8 mouse cellular contexts compared by ENCODE assay signal in genomic region chr7:38227900-38228298, GRCm38 (mm10). TPM values are rescaled to one million over a fixed set of nuclear protein-coding genes. Genes with fewer than 3 reads are reported as not detected.
DNase-seq lines count a peak whose midpoint lies in the region; ATAC-seq and TF ChIP-seq lines count a peak whose summit lies in the region.

Gene Plekhf1, minus strand, starts transcription at chr7:38228016.

- intact Hi-C loops in heart, postnatal 25 days (cut with DNase I): loop anchor here (2.0 kb wide), 2 partner anchors 43 to 45 kb away; partner anchors contain the start of genes 1600014C10Rik and Pop4

- H3K9me3 ChIP-seq in G1E (replicated peaks): no peaks in the 10 kb centered on the region
- no peaks in the 10 kb centered on the region for H3K9me3 ChIP-seq in forebrain, embryonic 15.5 days
- no peaks in the 10 kb centered on the region for H3K9me3 ChIP-seq in liver, postnatal 0 days (ENCODE audit: low read length)
- no peaks in the 10 kb centered on the region for H3K9me3 ChIP-seq in neural tube, embryonic 13.5 days

- WGBS in forebrain, embryonic 15.5 days: under 1% methylated on average over 36 of the region's 36 CpGs
- under 1% methylated on average over 32 of the region's 36 CpGs for WGBS in liver, postnatal 0 days (ENCODE audit: insufficient replicate concordance)
- WGBS in neural tube, embryonic 13.5 days: under 1% methylated on average over 36 of the region's 36 CpGs

- ATAC-seq in G1E (ENCODE audit: extremely low read depth, insufficient number of reproducible peaks, low FRiP score, poor library complexity, severe bottlenecking): peak; percentile 97
- ATAC-seq in forebrain, embryonic 15.5 days (replicated peaks): peak; percentile 94
- peak; percentile 94 for ATAC-seq in liver, postnatal 0 days
- ATAC-seq in neural tube, embryonic 13.5 days (ENCODE audit: low read depth): peak; percentile 90

- no peaks in the 10 kb centered on the region for H3K36me3 ChIP-seq in G1E (replicated peaks)
- no peaks in the 10 kb centered on the region for H3K36me3 ChIP-seq in forebrain, embryonic 15.5 days
- no peaks in the 10 kb centered on the region for H3K36me3 ChIP-seq in liver, postnatal 0 days (replicated peaks; ENCODE audit: insufficient read depth, low read length)
- no peaks in the 10 kb centered on the region for H3K36me3 ChIP-seq in neural tube, embryonic 13.5 days

- peak within 1 kb of the TSS; percentile 15; the same call in 1 of the 2 replicates for H3K9ac ChIP-seq in forebrain, embryonic 15.5 days (replicated peaks)
- peak within 1 kb of the TSS; percentile 70 for H3K9ac ChIP-seq in liver, postnatal 0 days (replicated peaks)
- peak within 1 kb of the TSS; percentile 69 for H3K9ac ChIP-seq in neural tube, embryonic 13.5 days

- H3K27ac ChIP-seq in forebrain, embryonic 15.5 days (replicated peaks): no peak within 1 kb of the TSS
- H3K27ac ChIP-seq in liver, postnatal 0 days (ENCODE audit: low read depth): peak within 1 kb of the TSS; percentile 17
- H3K27ac ChIP-seq in neural tube, embryonic 13.5 days (replicated peaks): no peak within 1 kb of the TSS

- TF ChIP-seq CTCF in G1E (IDR thresholded peaks at IDR 0.05; ENCODE audit: low read depth, low read length): no peak
- no peak for TF ChIP-seq CTCF in liver, postnatal 0 days (IDR thresholded peaks at IDR 0.05; ENCODE audit: low read depth)

- peaks cover 6% of the 10 kb centered on the region; the same call in 1 of the 2 replicates for H3K27me3 ChIP-seq in G1E (ENCODE audit: insufficient read depth, low read length)
- H3K27me3 ChIP-seq in forebrain, embryonic 15.5 days: peaks cover 4% of the 10 kb centered on the region; the same call in 1 of the 2 replicates
- H3K27me3 ChIP-seq in liver, postnatal 0 days (ENCODE audit: insufficient read depth, low read length): no peaks in the 10 kb centered on the region
- H3K27me3 ChIP-seq in neural tube, embryonic 13.5 days: peaks cover 18% of the 10 kb centered on the region

- DNase-seq in G1E (ENCODE audit: low spot score): peak; percentile 77
- DNase-seq in cerebellum, adult 11-12 months: peak; percentile 95
- peak; percentile 92 for DNase-seq in heart, postnatal 25 days (ENCODE audit: low spot score)
- DNase-seq in layer of hippocampus, adult 11-12 months (ENCODE audit: low spot score): peak; percentile 87
- DNase-seq in liver, postnatal 0 days: peak; percentile 89
- DNase-seq in telencephalon, adult 2 months (ENCODE audit: low read depth, low spot score): peak; percentile 23

- peak within 1 kb of the TSS; percentile 73 for H3K4me3 ChIP-seq in G1E (ENCODE audit: low read depth, low read length)
- peak within 1 kb of the TSS; percentile 42 for H3K4me3 ChIP-seq in forebrain, embryonic 15.5 days
- peak within 1 kb of the TSS; percentile 64 for H3K4me3 ChIP-seq in liver, postnatal 0 days (ENCODE audit: low read depth, low read length)
- peak within 1 kb of the TSS; percentile 47 for H3K4me3 ChIP-seq in neural tube, embryonic 13.5 days

- peaks cover 21% of the 10 kb centered on the region for H3K4me1 ChIP-seq in G1E (ENCODE audit: insufficient read depth, low read depth, low read length)
- H3K4me1 ChIP-seq in forebrain, embryonic 15.5 days: peaks cover 11% of the 10 kb centered on the region
- peaks cover 10% of the 10 kb centered on the region for H3K4me1 ChIP-seq in liver, postnatal 0 days (ENCODE audit: insufficient read depth)
- H3K4me1 ChIP-seq in neural tube, embryonic 13.5 days (replicated peaks): peaks cover 16% of the 10 kb centered on the region

- H3K4me2 ChIP-seq in forebrain, embryonic 15.5 days (replicated peaks): peak within 1 kb of the TSS; percentile 77
- peak within 1 kb of the TSS; percentile 88 for H3K4me2 ChIP-seq in liver, postnatal 0 days (ENCODE audit: low read depth, low read length)
- peak within 1 kb of the TSS; percentile 92 for H3K4me2 ChIP-seq in neural tube, embryonic 13.5 days

- no peak for TF ChIP-seq EP300 in liver, postnatal 0 days (IDR thresholded peaks at IDR 0.05; ENCODE audit: low read depth)

RNA-seq across cellular contexts. Expression of gene Plekhf1, which starts in this region (rescaled TPM):
- total RNA-seq in G1E (2014; fragmentation: Nextera tagmentation): 0.24 and 0.60 TPM in 2 replicates
- total RNA-seq in G1E (2017): 0.93 and 1.1 TPM in 2 replicates
- polyA plus RNA-seq in G1E (2012): 1.2 and 1.4 TPM in 2 replicates
- polyA plus RNA-seq in forebrain, embryonic 15.5 days (2015; fragmentation: Nextera tagmentation; extraction: Ambion mirVana): 0.61 and 0.68 TPM in 2 replicates
- total RNA-seq in heart, postnatal 25 days (2021): 1 to 10 TPM; 9.5 to 9.9 TPM
- polyA plus RNA-seq in liver, postnatal 0 days (2015; fragmentation: Nextera tagmentation; extraction: Ambion mirVana): 0.57 and 0.58 TPM in 2 replicates
- 0.71 and 0.91 TPM in 2 replicates for polyA plus RNA-seq in neural tube, embryonic 13.5 days (2015; fragmentation: Nextera tagmentation; extraction: Ambion mirVana)

Comparison
In these comparisons a context has a peak if more than half of its experiments do, and no peak if none do; other contexts are left out.
1. RNA of gene Plekhf1 (total RNA-seq): 9.5 to 9.9 TPM in heart, postnatal 25 days; 0.24 to 1.1 TPM in G1E; every median in the first group is over 4 times any median in the second.
2. Peak in ATAC-seq, H3K4me3 ChIP-seq, H3K9ac ChIP-seq and H3K4me2 ChIP-seq in forebrain, embryonic 15.5 days; RNA of the gene not detected or under 1 TPM.
3. Peak in DNase-seq, ATAC-seq, H3K4me3 ChIP-seq, H3K27ac ChIP-seq, H3K9ac ChIP-seq and H3K4me2 ChIP-seq in liver, postnatal 0 days; RNA of the gene not detected or under 1 TPM.
4. Peak in ATAC-seq, H3K4me3 ChIP-seq, H3K9ac ChIP-seq and H3K4me2 ChIP-seq in neural tube, embryonic 13.5 days; RNA of the gene not detected or under 1 TPM.
5. DNase-seq: peak in every context shown above with its lines; median percentile 95 in cerebellum, adult 11-12 months; 92 in heart, postnatal 25 days; 89 in liver, postnatal 0 days; 87 in layer of hippocampus, adult 11-12 months; 77 in G1E; 23 in telencephalon, adult 2 months.
6. H3K9ac ChIP-seq: peak in every context shown above with its lines; median percentile 70 in liver, postnatal 0 days; 69 in neural tube, embryonic 13.5 days; 15 in forebrain, embryonic 15.5 days.
7. Peak in every context shown above with its lines, with median percentiles within 50 percentile points of each other: ATAC-seq, H3K4me3 ChIP-seq and H3K4me2 ChIP-seq.